Mouse (Mus musculus) liver, postnatal 0 days (tissue): ENCODE results near the gene Jarid2.

ENCODE experiments used
- CTCF ChIP-seq: sonication (generic); IDR thresholded peaks from 2 replicates; pipeline ENCODE4 v1.5.1; 2016; ENCODE audit warnings: antibody characterized with exemption, low read depth
- EP300 ChIP-seq: IDR thresholded peaks from 2 replicates; pipeline ENCODE4 v1.6.1; 2016; ENCODE audit warnings: antibody characterized with exemption, low read depth, mild to moderate bottlenecking

DNA sequence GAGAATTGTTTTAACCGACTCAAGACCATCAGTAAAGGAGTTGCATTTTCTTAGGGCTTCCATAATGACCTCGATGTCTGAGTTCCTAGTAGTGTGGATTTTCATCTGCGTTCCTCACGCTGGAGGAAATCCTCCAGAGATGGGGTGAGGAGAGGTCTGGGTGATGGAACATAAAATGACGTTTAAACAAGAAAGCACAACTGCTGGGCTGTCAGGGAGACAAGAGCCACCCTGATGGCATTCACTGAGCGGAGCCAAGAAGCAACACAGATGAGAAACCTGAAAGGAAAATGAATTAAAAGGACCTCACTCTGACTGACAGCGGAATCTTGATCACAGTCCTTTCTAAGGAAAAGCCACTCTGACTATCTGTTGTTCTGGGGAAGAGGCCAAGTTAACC is 204.3 kb downstream of the Jarid2 start:
- TF ChIP-seq CTCF (no peak), EP300 (no peak)
